ENCODE assay signal across 17 mouse cellular contexts in the genomic region with DNA sequence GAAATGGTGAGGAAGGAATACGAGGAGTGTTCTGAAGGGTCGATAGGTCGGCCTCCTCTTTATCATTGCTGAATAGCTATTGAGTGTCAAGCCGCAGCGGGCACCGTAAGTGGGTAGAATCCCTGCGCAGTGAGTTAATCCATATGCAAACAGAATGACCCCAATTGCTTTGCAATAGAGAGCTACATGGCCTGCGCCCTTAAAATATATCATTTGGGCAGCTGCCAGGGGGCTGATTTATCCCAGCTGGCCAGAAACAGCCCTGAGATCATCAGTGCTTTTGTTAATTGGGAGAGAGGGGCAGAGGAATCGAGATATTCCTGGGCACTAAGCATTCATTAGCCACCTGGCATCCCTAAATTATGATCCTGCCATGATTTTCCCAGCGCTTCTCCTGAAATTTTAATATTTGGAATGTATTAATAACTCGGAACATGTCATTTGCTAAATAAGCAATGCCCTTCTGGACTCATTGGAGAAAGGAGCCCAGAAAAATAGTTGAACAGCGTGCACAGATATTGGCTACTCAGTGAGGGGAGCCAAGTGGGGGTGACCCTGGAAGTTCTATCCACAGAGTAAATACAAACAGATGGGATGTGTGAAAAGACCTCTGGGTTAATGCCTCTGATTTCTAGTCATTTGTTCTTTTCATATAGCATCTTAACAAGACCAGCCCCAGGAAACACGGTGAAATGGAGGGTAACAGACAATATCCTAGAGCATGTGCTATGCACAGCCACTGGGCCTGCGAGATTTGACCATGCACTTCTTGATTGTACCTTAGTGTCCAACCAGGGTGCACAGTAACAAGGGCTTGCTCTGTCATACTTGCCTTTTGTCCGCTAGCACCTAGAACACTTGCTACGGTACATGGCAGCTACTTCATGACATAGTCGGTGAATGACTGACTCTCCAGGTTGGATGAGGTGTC. TPM values are rescaled to one million over a fixed set of nuclear protein-coding genes. Genes with fewer than 3 reads are reported as not detected.
A peak's percentile ranks its signal among the peaks of the same experiment; 100 is the strongest.
DNase-seq lines count a peak whose midpoint lies in the region; ATAC-seq and TF ChIP-seq lines count a peak whose summit lies in the region.
"Had no signal": no experiment of that assay in that cellular context is flagged by ENCODE, and none has a peak within 500 bp of the region (broad histone marks: within the 10 kb centered on the region; RNA-seq: fewer than 3 reads in every experiment).

No protein-coding gene starts in this region.

- peak; percentile 12 to 28 for DNase-seq in cerebellum, postnatal 14 days
- no peak for DNase-seq in cerebellum, adult 2 months
- peak; percentile 25 for DNase-seq in left cerebral cortex, postnatal 4 days
- no peak for DNase-seq in left cerebral cortex, adult 18-20 months (ENCODE audit: low spot score in 2 of 2)
- DNase-seq in hindbrain, embryonic 10.5 days (ENCODE audit: low spot score), result peak; percentile 35
- no peak for DNase-seq in spleen, adult 18-20 months
- DNase-seq: adrenal gland, adult 2 months; cerebellum, postnatal 25 days; gastrocnemius, adult 2 months had no signal

- 53% methylated on average over 17 of the region's 17 CpGs for WGBS in cerebellum, adult 2 months
- 63% methylated on average over 17 of the region's 17 CpGs for WGBS in hindbrain, embryonic 10.5 days
- 44% methylated on average over 17 of the region's 17 CpGs for WGBS in midbrain, embryonic 13.5 days

- H3K4me3 ChIP-seq in cerebellum, adult 2 months (replicated peaks; ENCODE audit: insufficient read depth, low read depth, low read length), result no peak overlapping the region
- H3K4me3 ChIP-seq in hindbrain, embryonic 10.5 days, result no peak overlapping the region
- H3K4me3 ChIP-seq in midbrain, embryonic 13.5 days (replicated peaks), result no peak overlapping the region
- H3K4me3 ChIP-seq: gastrocnemius, adult 2 months; heart, embryonic 10.5 days; left cerebral cortex, adult 2 months; lung, embryonic 15.5 days had no signal

- H3K4me2 ChIP-seq in midbrain, embryonic 13.5 days (replicated peaks), result no peak overlapping the region
- H3K4me2 ChIP-seq: lung, embryonic 15.5 days had no signal

- intact Hi-C loops in left cerebral cortex, postnatal 4 days (cut with DNase I), result no loop called here

- no peak overlapping the region for H3K9ac ChIP-seq in midbrain, embryonic 13.5 days (replicated peaks)
- H3K9ac ChIP-seq: lung, embryonic 15.5 days had no signal

- peak; percentile 75 for ATAC-seq in midbrain, embryonic 13.5 days
- ATAC-seq in megakaryocyte progenitor cell, adult 5-6 weeks (replicated peaks; ENCODE audit: poor library complexity), result no peak

- no peaks in the 10 kb centered on the region; the same call in 1 of the 2 replicates for H3K27me3 ChIP-seq in cerebellum, adult 2 months (ENCODE audit: control insufficient read depth, insufficient read depth, low read length)
- no peaks in the 10 kb centered on the region; the same call in 1 of the 2 replicates for H3K27me3 ChIP-seq in hindbrain, embryonic 10.5 days (ENCODE audit: insufficient read depth, poor library complexity, severe bottlenecking)
- 0 out of 2 replicates have a peak, but pooled peaks cover 4% of the 10 kb centered on the region for H3K27me3 ChIP-seq in midbrain, embryonic 13.5 days
- H3K27me3 ChIP-seq: lung, embryonic 15.5 days had no signal

- no peaks in the 10 kb centered on the region for H3K9me3 ChIP-seq in hindbrain, embryonic 10.5 days
- no peaks in the 10 kb centered on the region for H3K9me3 ChIP-seq in midbrain, embryonic 13.5 days
- H3K9me3 ChIP-seq: heart, embryonic 10.5 days; lung, embryonic 15.5 days had no signal

- no peaks in the 10 kb centered on the region for H3K4me1 ChIP-seq in cerebellum, adult 2 months (ENCODE audit: control insufficient read depth, insufficient read depth, low read length)
- H3K4me1 ChIP-seq in hindbrain, embryonic 10.5 days (replicated peaks), result peaks cover 55% of the 10 kb centered on the region
- peaks cover 44% of the 10 kb centered on the region for H3K4me1 ChIP-seq in midbrain, embryonic 13.5 days (replicated peaks)
- H3K4me1 ChIP-seq: heart, embryonic 10.5 days had no signal

- no peaks in the 10 kb centered on the region for H3K36me3 ChIP-seq in hindbrain, embryonic 10.5 days
- H3K36me3 ChIP-seq in midbrain, embryonic 13.5 days, result no peaks in the 10 kb centered on the region
- H3K36me3 ChIP-seq: heart, embryonic 10.5 days; lung, embryonic 15.5 days had no signal

- no peak overlapping the region for H3K27ac ChIP-seq in cerebellum, adult 2 months (ENCODE audit: insufficient read depth, low read length)
- peak overlapping the region; percentile 17; the same call in 1 of the 2 replicates for H3K27ac ChIP-seq in hindbrain, embryonic 10.5 days
- H3K27ac ChIP-seq in midbrain, embryonic 13.5 days, result peak overlapping the region; percentile 35
- H3K27ac ChIP-seq: gastrocnemius, adult 2 months; heart, embryonic 10.5 days; kidney, postnatal 0 days; left cerebral cortex, adult 2 months; lung, embryonic 15.5 days had no signal

- TF ChIP-seq CTCF in cerebellum, adult 2 months (IDR thresholded peaks at IDR 0.05; ENCODE audit: borderline replicate concordance, insufficient read depth, low read depth, low read length), result no peak

- no peak for TF ChIP-seq POLR2A in cerebellum, adult 2 months (IDR thresholded peaks at IDR 0.05; ENCODE audit: borderline replicate concordance, insufficient read depth, low read length)

RNA-seq across cellular contexts. Expression of gene Cnmd, which starts 11.4 kb away (rescaled TPM):
- 3.8 and 3.9 TPM in 2 replicates for polyA plus RNA-seq in cerebellum, adult 2 months (2012; rRNA removed)
- 1 to 10 TPM in 1 of 2 experiments, under 1 TPM in 1; 0.64 to 1.6 TPM for total RNA-seq in left cerebral cortex, postnatal 4 days (2021)
- total RNA-seq in left cerebral cortex, adult 18-20 months (2021), result 1 to 10 TPM; 1.5 to 2.2 TPM
- polyA plus RNA-seq in hindbrain, embryonic 10.5 days (2016; fragmentation: Nextera tagmentation; extraction: Ambion mirVana), result 17.3 and 20.8 TPM in 2 replicates
- polyA plus RNA-seq in midbrain, embryonic 13.5 days (2015; fragmentation: Nextera tagmentation; extraction: Ambion mirVana), result 1.1 and 1.2 TPM in 2 replicates
- total RNA-seq in megakaryocyte progenitor cell, adult 5-6 weeks (2015), result 1.5 and 2.4 TPM in 2 replicates
- 0.29 and 1.5 TPM in 2 replicates for total RNA-seq in megakaryocyte progenitor cell, adult 5-6 weeks (2017)
- total RNA-seq: hematopoietic stem cell, adult 5-6 weeks; monocyte, adult 5-6 weeks had no signal
- polyA plus RNA-seq: adrenal gland, adult 2 months had no signal

Comparison
In these comparisons a context has a peak if more than half of its experiments do, and no peak if none do; other contexts are left out.
1. DNase-seq: peak in cerebellum, postnatal 14 days (2 of 2), left cerebral cortex, postnatal 4 days (single experiment) and hindbrain, embryonic 10.5 days (single experiment); none in cerebellum, adult 2 months (0 of 2), left cerebral cortex, adult 18-20 months (0 of 2) and spleen, adult 18-20 months (0 of 2).